Mouse (Mus musculus): ENCODE measurements at regions not wholly inside any gene's neighbourhood (a gene's known extent, or its start where the extent isn't known, plus 50 kb on each side); places are given as distances from the start of the nearest gene placed in this dataset.

GRCm38 (mm10) chr13:5229476-5229875 is 620.5 kb upstream of the Akr1e1 start:
- DNase-seq, result no peak

GRCm38 (mm10) chr13:5234232-5234631 is 625.3 kb upstream of the Akr1e1 start:
- no peak for DNase-seq

- DNase-seq, result no peak
Measured at GRCm38 (mm10) chr13:5235391-5235790, 625.9 kb upstream of the Klf6 start.

- DNase-seq, result no peak
Measured at GRCm38 (mm10) chr13:5240541-5240940, 620.7 kb upstream of the Klf6 start.

- DNase-seq, result no peak
Measured at GRCm38 (mm10) chr13:5242782-5243181, 618.5 kb upstream of the Klf6 start.

GRCm38 (mm10) chr13:5248671-5249391 is 612.5 kb upstream of the Klf6 start:
- no peak for DNase-seq

GRCm38 (mm10) chr13:5257891-5258660 is 603.2 kb upstream of the Klf6 start:
- no peak for DNase-seq

- DNase-seq, result no peak
Measured at GRCm38 (mm10) chr13:5259760-5260159, 601.5 kb upstream of the Klf6 start.

GRCm38 (mm10) chr13:5272506-5273192 is 588.6 kb upstream of the Klf6 start:
- DNase-seq, result no peak

- DNase-seq, result no peak
Measured at GRCm38 (mm10) chr13:5276564-5276963, 584.7 kb upstream of the Klf6 start.

- DNase-seq, result no peak
Measured at GRCm38 (mm10) chr13:5289753-5290449, 571.4 kb upstream of the Klf6 start.

GRCm38 (mm10) chr13:5302141-5302540 is 559.1 kb upstream of the Klf6 start:
- DNase-seq, result no peak

- DNase-seq, result no peak
Measured at GRCm38 (mm10) chr13:5306688-5307087, 554.6 kb upstream of the Klf6 start.

GRCm38 (mm10) chr13:5313297-5313696 is 548.0 kb upstream of the Klf6 start:
- no peak for DNase-seq

GRCm38 (mm10) chr13:5315011-5315410 is 546.3 kb upstream of the Klf6 start:
- DNase-seq, result no peak

GRCm38 (mm10) chr13:5317941-5318856 is 543.1 kb upstream of the Klf6 start:
- no peak for DNase-seq

GRCm38 (mm10) chr13:5345712-5346111 is 515.6 kb upstream of the Klf6 start:
- no peak for DNase-seq

- DNase-seq, result no peak
Measured at GRCm38 (mm10) chr13:5347503-5348469, 513.5 kb upstream of the Klf6 start.

GRCm38 (mm10) chr13:5367058-5367797 is 494.1 kb upstream of the Klf6 start:
- no peak for DNase-seq
